Mouse (Mus musculus) stomach, postnatal 0 days (tissue): ENCODE results near the gene Stub1.

Source experiments
- CTCF ChIP-seq: IDR thresholded peaks from 2 replicates; pipeline ENCODE4 v1.5.1; 2016; ENCODE audit warnings: antibody characterized with exemption, low read depth, mild to moderate bottlenecking, moderate library complexity
- EP300 ChIP-seq: optimal IDR thresholded peaks from 2 replicates; pipeline ENCODE3; 2016; ENCODE audit warnings: antibody characterized with exemption

- TF ChIP-seq CTCF (no peak), EP300 (no peak)
Observed at GRCm38 (mm10) chr17:25842509-25842908, 9.3 kb upstream of the Stub1 start.
